Mouse (Mus musculus) brown adipose tissue, adult 24 weeks (tissue): ENCODE measurements at regions not wholly inside any gene's neighbourhood (a gene's known extent, or its start where the extent isn't known, plus 50 kb on each side); places are given as distances from the start of the nearest gene placed in this dataset.

Experiments used
- H3K27ac ChIP-seq: fragments of 200-500 bp; replicated peaks from 2 replicates; pipeline ENCODE4 v1.5.1; 2012; ENCODE audit warnings: low read depth, mild to moderate bottlenecking, low read length
- H3K4me1 ChIP-seq: fragments of 200-500 bp; 2 replicates; pipeline ENCODE4 v1.6.1; 2012; ENCODE audit warnings: low read length, mixed read lengths; ENCODE audit not compliant: control insufficient read depth, insufficient read depth, insufficient read length
- H3K4me3 ChIP-seq: fragments of 200-500 bp; 2 replicates; pipeline ENCODE4 v1.5.1; 2012; ENCODE audit warnings: low read depth, mild to moderate bottlenecking, low read length, moderate library complexity; ENCODE audit not compliant: insufficient read depth

- no peaks in the 10 kb centered on the region for H3K4me1 ChIP-seq
- no peak overlapping the region for H3K27ac ChIP-seq
- H3K4me3 ChIP-seq: no peak overlapping the region
These were observed 269.7 kb upstream of the Irx3 start for GRCm38 (mm10) chr8:92071305-92072253.

- H3K27ac ChIP-seq: no peak overlapping the region
- H3K4me3 ChIP-seq: no peak overlapping the region
- H3K4me1 ChIP-seq: no peaks in the 10 kb centered on the region
These were observed 268.8 kb upstream of the Irx3 start for GRCm38 (mm10) chr8:92070704-92071103.

- H3K4me3 ChIP-seq: no peak overlapping the region
- no peaks in the 10 kb centered on the region for H3K4me1 ChIP-seq
- H3K27ac ChIP-seq: no peak overlapping the region
These were observed 264.6 kb upstream of the Irx3 start for GRCm38 (mm10) chr8:92066435-92066834.

DNA sequence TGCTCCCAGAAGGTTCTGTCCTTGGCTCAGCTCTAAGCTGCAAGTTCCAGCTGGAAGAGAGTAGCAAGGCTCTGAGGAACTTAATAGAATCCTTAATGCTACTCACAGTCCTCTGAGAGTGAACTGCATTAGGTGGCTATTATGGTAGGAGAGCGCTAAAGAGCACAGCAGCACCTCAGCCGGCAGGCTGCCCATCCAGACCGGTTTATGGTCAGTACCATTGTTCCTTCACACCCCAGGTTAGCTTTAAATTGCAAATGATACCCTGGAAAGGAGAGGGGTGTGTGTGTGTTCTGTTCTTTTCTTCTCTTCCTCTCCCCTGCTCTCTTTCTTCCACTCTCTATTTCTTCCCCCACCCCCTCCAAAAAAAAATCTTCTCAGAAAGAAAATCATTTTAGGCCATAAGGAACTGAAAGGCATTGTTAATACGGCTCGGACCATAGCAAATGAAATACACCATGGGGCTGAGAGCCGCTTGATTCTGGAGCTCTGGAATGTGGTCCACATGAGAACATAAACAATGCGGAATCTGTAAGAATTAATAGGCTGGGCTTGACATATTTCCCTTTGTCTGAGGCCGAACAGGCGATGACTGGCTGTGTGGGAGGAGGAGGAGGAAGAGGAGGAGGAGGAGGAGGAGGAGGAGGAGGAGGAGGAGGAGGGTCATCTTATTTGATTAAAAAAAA, 263.8 kb upstream of the Irx3 start:
- Histone ChIP-seq H3K4me3 (no peak overlapping the region), H3K27ac (no peak overlapping the region), H3K4me1 (no peaks in the 10 kb centered on the region)

DNA sequence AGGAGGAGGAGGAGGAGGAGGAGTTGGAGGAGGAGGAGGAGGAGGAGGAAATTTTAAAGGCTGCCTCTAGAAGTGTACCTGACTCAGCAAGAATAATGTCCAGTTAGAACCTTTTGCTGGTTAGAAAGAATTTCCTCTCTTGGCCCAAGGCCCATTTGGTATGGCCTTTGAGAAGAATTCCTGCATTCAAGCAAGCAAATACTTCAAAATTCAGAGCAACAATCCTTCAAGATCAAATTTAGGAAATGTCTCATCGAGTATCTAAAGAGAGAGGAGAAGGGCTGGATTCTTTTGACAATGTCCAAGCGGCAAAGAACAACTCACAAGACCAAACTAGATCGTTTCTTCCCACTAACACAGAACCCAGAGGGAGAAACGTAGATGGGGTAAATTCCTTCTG, 263.1 kb upstream of the Irx3 start:
- Histone ChIP-seq H3K4me1 (no peaks in the 10 kb centered on the region), H3K27ac (no peak overlapping the region), H3K4me3 (no peak overlapping the region)

GRCm38 (mm10) chr8:92064175-92064821, 262.4 kb upstream of the Irx3 start:
- Histone ChIP-seq H3K27ac (no peak overlapping the region), H3K4me1 (no peaks in the 10 kb centered on the region), H3K4me3 (no peak overlapping the region)

DNA sequence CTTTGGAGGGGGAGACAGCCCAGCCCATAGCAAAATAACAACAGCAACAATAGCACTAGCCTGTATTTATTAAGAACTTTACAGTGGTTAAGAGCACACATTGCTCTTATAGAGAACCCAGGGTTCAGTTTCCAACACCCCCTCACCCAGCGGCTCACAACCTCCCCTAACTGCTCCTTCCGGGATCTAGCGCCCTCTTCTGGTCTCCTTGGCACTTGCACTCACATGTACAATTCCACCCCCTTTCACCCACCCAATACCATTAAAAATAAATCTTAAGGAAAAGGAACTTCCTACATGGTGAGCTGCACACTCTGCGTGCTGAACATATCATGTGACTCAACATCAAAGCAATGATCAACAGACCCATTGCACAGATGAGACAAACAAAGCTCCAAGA, 261.5 kb upstream of the Irx3 start:
- no peak overlapping the region for H3K27ac ChIP-seq
- no peaks in the 10 kb centered on the region for H3K4me1 ChIP-seq
- H3K4me3 ChIP-seq: no peak overlapping the region

- Histone ChIP-seq H3K4me3 (no peak overlapping the region), H3K4me1 (no peaks in the 10 kb centered on the region), H3K27ac (no peak overlapping the region)
These were observed 257.6 kb upstream of the Irx3 start for GRCm38 (mm10) chr8:92059471-92059870.

DNA sequence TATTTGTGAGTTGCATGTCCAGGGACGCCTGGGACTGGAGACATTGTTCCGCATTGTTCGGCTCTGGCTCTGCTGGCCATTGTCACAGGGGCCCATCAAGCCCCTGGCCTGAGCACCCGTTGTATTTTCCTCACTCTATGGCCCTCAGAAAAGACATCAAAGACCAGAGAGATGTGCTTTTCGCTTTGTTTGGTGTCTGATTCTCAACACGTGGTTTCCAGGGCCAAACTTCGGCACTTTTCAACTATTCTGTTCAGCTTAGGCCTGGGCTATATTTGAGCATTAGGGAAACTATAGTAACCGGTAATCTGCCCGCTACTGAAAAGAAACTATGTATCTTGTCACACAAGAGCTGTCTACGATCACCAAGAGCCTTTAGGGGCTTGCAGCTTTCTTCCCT, 257.1 kb upstream of the Irx3 start:
- Histone ChIP-seq H3K27ac (no peak overlapping the region), H3K4me3 (no peak overlapping the region), H3K4me1 (no peaks in the 10 kb centered on the region)

DNA sequence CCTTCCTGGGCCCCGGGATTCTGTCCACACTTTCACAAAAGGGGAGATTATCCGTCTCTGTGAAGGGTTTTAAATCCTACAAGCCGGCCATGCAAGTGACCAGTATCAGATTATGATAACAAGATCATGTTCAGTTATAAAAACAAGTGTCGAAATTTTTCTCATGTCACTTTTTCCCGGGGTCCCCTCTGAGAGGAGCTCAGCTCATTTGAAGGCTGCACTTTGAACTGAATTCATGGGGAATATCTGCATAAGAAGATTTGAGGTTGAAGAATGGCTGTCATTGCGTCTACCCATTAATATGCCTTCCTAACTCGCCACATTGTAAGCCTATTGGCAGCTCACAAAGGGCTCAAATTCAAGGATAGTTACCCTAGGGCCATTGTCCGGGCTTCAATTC, 256.0 kb upstream of the Irx3 start:
- Histone ChIP-seq H3K27ac (no peak overlapping the region), H3K4me1 (no peaks in the 10 kb centered on the region), H3K4me3 (no peak overlapping the region)

- Histone ChIP-seq H3K4me3 (no peak overlapping the region), H3K4me1 (no peaks in the 10 kb centered on the region), H3K27ac (no peak overlapping the region)
These were observed 253.7 kb upstream of the Irx3 start for GRCm38 (mm10) chr8:92055590-92055989.

- Histone ChIP-seq H3K4me1 (no peaks in the 10 kb centered on the region), H3K4me3 (no peak overlapping the region), H3K27ac (no peak overlapping the region)
These were observed 242.8 kb upstream of the Irx3 start for GRCm38 (mm10) chr8:92044695-92045094.

DNA sequence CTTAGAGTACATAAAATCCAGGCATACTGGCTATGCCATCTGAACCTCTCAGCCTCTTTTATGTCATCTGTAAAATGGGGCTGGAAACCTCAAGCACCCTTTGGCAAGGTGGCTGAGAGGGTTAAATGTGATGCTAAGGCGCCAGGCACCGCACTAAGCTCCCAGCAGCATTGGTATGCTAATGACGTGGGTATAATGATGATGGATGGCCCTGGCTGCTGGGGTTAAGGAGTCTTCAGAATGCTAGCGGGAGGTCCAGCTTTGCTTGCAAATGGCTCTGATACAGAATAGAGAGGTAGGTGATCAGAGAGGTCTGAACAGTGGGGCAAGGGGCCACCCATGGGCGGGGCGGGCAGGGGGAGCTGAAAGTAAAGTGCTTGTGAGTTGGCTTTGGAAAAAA, 241.1 kb upstream of the Irx3 start:
- no peak overlapping the region for H3K27ac ChIP-seq
- no peaks in the 10 kb centered on the region for H3K4me1 ChIP-seq
- H3K4me3 ChIP-seq: no peak overlapping the region

DNA sequence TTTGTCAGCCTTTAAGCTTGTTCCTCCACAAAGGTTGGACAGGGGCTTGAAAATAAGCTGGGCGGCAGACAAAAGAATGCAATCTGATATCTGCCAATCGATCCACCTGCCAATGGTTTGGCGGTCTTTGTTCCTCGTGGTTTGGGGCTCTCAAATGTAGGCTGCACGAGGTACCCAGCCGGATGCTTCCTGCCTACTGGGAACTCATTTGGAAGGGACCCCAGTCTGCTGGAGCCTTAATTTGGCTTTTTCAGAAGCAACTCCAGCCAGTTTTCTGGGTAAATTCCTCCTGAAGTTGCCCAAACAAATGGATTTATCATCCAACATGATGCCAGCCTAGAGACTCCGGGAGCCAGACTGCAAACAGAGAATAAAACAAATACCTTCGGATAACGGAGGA, 228.1 kb upstream of the Irx3 start:
- Histone ChIP-seq H3K27ac (no peak overlapping the region), H3K4me3 (no peak overlapping the region)

DNA sequence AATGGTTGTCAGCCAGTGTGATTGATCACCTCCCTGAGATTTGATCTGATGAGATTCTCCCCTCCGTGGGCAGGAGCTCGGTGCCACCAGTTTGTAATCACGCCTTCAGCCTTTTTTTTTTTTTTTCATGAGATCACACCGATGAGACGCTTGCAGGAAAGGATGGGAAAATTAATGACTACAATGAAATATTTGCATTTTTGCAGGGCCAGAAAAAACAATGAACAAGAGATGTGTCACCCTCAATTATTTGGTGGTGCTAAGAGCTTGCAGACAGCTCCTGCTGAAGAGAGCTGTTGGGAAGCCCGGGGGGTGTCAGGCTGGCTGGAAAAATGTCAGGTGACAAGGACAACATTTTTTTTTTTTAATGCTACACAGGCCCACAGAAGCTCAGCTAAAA, 227.6 kb upstream of the Irx3 start:
- Histone ChIP-seq H3K27ac (no peak overlapping the region), H3K4me3 (no peak overlapping the region), H3K4me1 (no peaks in the 10 kb centered on the region)

More for the DNA sequence above, 228.1 kb upstream of the Irx3 start:
- no peaks in the 10 kb centered on the region for H3K4me1 ChIP-seq
